Mouse (Mus musculus) MEL (cell line): ENCODE measurements around the gene Vmn1r209. TPM values are rescaled to one million over a fixed set of nuclear protein-coding genes. Genes with fewer than 3 reads are reported as not detected.

Source experiments
- polyA plus RNA-seq, 2 experiments: library from polyadenylated mRNA; stranded (reverse) in 1 of 2; unstranded in 1 of 2; fragments of >175 nt in 1 of 2; fragments of >200 nt in 1 of 2; gene quantifications; 2 replicates each; pipeline versions ENCODE4 v1.2.1 to v1.2.4; 2012; ENCODE audit warnings: low replicate concordance in 2 of 2, low read depth in 1 of 2; ENCODE audit not compliant: insufficient read length in 2 of 2, insufficient read depth in 1 of 2, missing spikeins in 1 of 2
- total RNA-seq: library from RNA; depleted of rRNA; stranded (reverse); fragments of 300-350 nt; gene quantifications from 2 replicates; pipeline ENCODE4 v1.2.3, GENCODE M21; 2012; rRNA removed

The Vmn1r209 gene
- total and polyA plus RNA-seq, 3 experiments, result under 0.01 TPM; not detected in 2

Other genes starting within 250 kb of the Vmn1r209 start
- not detected in 2 replicates for gene Vmn1r205, start 216.7 kb downstream of the Vmn1r209 start, total RNA-seq
- gene Vmn1r205, start 216.7 kb downstream of the Vmn1r209 start, polyA plus RNA-seq, result not detected
- gene Vmn1r206, start 185.4 kb downstream of the Vmn1r209 start, total RNA-seq, result not detected in 2 replicates
- gene Vmn1r206, start 185.4 kb downstream of the Vmn1r209 start, polyA plus RNA-seq, result under 1 TPM in 1 of 2 experiments, not detected in 1; 0.03 TPM
- not detected in 2 replicates for gene Vmn1r207-ps, start 80.1 kb downstream of the Vmn1r209 start, total RNA-seq
- not detected for gene Vmn1r207-ps, start 80.1 kb downstream of the Vmn1r209 start, polyA plus RNA-seq
- gene Vmn1r208, start 32.3 kb downstream of the Vmn1r209 start, total RNA-seq, result not detected in 2 replicates
- not detected for gene Vmn1r208, start 32.3 kb downstream of the Vmn1r209 start, polyA plus RNA-seq
- 0.10 and 0.15 TPM in 2 replicates for gene Vmn1r210, start 21.7 kb upstream of the Vmn1r209 start, total RNA-seq
- gene Vmn1r210, start 21.7 kb upstream of the Vmn1r209 start, polyA plus RNA-seq, result under 1 TPM in 1 of 2 experiments, not detected in 1; 0.84 TPM
- 0.10 TPM in 1 of 2 replicates, not detected in the other for gene Vmn1r211, start 47.9 kb upstream of the Vmn1r209 start, total RNA-seq
- under 1 TPM in 1 of 2 experiments, not detected in 1; 0.08 TPM for gene Vmn1r211, start 47.9 kb upstream of the Vmn1r209 start, polyA plus RNA-seq
- gene Vmn1r212, start 74.5 kb upstream of the Vmn1r209 start, total RNA-seq, result not detected in 2 replicates
- not detected for gene Vmn1r212, start 74.5 kb upstream of the Vmn1r209 start, polyA plus RNA-seq
- not detected in 2 replicates for gene Vmn1r213, start 198.0 kb upstream of the Vmn1r209 start, total RNA-seq
- gene Vmn1r213, start 198.0 kb upstream of the Vmn1r209 start, polyA plus RNA-seq, result not detected
- not detected in 2 replicates for gene Vmn1r214, start 220.7 kb upstream of the Vmn1r209 start, total RNA-seq
- gene Vmn1r214, start 220.7 kb upstream of the Vmn1r209 start, polyA plus RNA-seq, result not detected